Mouse (Mus musculus) liver, postnatal 0 days (tissue): ENCODE measurements around the gene Gata1. TPM values are rescaled to one million over a fixed set of nuclear protein-coding genes. Genes with fewer than 3 reads are reported as not detected.

ENCODE experiments used
- ATAC-seq: fragments of 200-750 bp; cut with Nextera tagmentation; 2 replicates; pipeline ENCODE4 v1.8.0; 2017; ENCODE audit warnings: mild to moderate bottlenecking, moderate library complexity
- DNase-seq: peaks from one replicate; pipeline ENCODE4 v3.0.0-alpha.2; 2016
- H3K27ac ChIP-seq: fragments of 300-500 bp; sonication (generic); 2 replicates; pipeline ENCODE4 v1.5.1; 2014; ENCODE audit warnings: antibody characterized with exemption, moderate library complexity, mild to moderate bottlenecking, low read depth
- H3K27me3 ChIP-seq: fragments of 300-500 bp; sonication (generic); 2 replicates; pipeline ENCODE4 v1.6.1; 2014; ENCODE audit warnings: low read length, control low read depth, mixed read lengths; ENCODE audit not compliant: insufficient read depth
- H3K36me3 ChIP-seq: fragments of 300-500 bp; sonication (generic); replicated peaks from 2 replicates; pipeline ENCODE4 v1.6.1; 2014; ENCODE audit warnings: mild to moderate bottlenecking, control low read depth, low read length, moderate library complexity, mixed read lengths; ENCODE audit not compliant: insufficient read depth
- H3K4me1 ChIP-seq: fragments of 300-500 bp; sonication (generic); 2 replicates; pipeline ENCODE4 v1.6.1; 2014; ENCODE audit warnings: antibody characterized with exemption, mild to moderate bottlenecking, control low read depth; ENCODE audit not compliant: insufficient read depth
- H3K4me2 ChIP-seq: fragments of 300-500 bp; sonication (generic); 2 replicates; pipeline ENCODE4 v1.6.1; 2014; ENCODE audit warnings: low read depth, mild to moderate bottlenecking, low read length, moderate library complexity, mixed read lengths
- H3K4me3 ChIP-seq: fragments of 300-500 bp; sonication (generic); 2 replicates; pipeline ENCODE4 v1.5.1; 2014; ENCODE audit warnings: low read depth, low read length
- H3K9ac ChIP-seq: fragments of 300-500 bp; sonication (generic); replicated peaks from 2 replicates; pipeline ENCODE4 v1.6.1; 2014; ENCODE audit warnings: mild to moderate bottlenecking, moderate library complexity
- H3K9me3 ChIP-seq: fragments of 300-500 bp; sonication (generic); 2 replicates; pipeline ENCODE4 v1.6.1; 2016; ENCODE audit warnings: mild to moderate bottlenecking, control low read depth, low read length, mixed read lengths
- CTCF ChIP-seq: sonication (generic); IDR thresholded peaks from 2 replicates; pipeline ENCODE4 v1.5.1; 2016; ENCODE audit warnings: antibody characterized with exemption, low read depth
- EP300 ChIP-seq: IDR thresholded peaks from 2 replicates; pipeline ENCODE4 v1.6.1; 2016; ENCODE audit warnings: antibody characterized with exemption, low read depth, mild to moderate bottlenecking
- WGBS: fragments of 180-500 bp; shearing (Covaris S2); extraction: QIAGEN DNeasy Blood & Tissue Kit; methylation state at CpG from one replicate; pipeline ENCODE4 v1.1.7; 2014; ENCODE audit not compliant: insufficient replicate concordance; 5-methylcytosine and 5-hydroxymethylcytosine counted together
- polyA plus RNA-seq: library from polyadenylated mRNA; unstranded; fragments of >200 nt; fragmentation: Nextera tagmentation; extraction: Ambion mirVana; gene quantifications from 2 replicates; pipeline ENCODE4 v1.2.1, GENCODE M21; 2015

Gata1 gene
- polyA plus RNA-seq, 1 experiment from 2014 or later, result 43.2 TPM

- H3K4me2 ChIP-seq, result peak overlapping the region; percentile 60; the same call in 1 of the 2 replicates
- ATAC-seq (no peak), DNase-seq (no peak)
- peak overlapping the region; percentile 63 for H3K27ac ChIP-seq
- no peak overlapping the region for H3K4me3 ChIP-seq
- WGBS, result 73% methylated on average over 3 of the region's 3 CpGs
- no peaks in the 10 kb centered on the region for H3K9me3 ChIP-seq
- no peaks in the 10 kb centered on the region for H3K27me3 ChIP-seq
- 0 out of 2 replicates have a peak overlapping the region, but pooled peaks have one; percentile 9 for H3K9ac ChIP-seq
- no peak for TF ChIP-seq EP300
- no peak for TF ChIP-seq CTCF
- no peaks in the 10 kb centered on the region for H3K4me1 ChIP-seq
- no peaks in the 10 kb centered on the region for H3K36me3 ChIP-seq
These were observed 9.0 kb downstream of the Gata1 start for GRCm38 (mm10) chrX:7968899-7969298.

- ATAC-seq, result peak; percentile 63
- Histone ChIP-seq H3K4me2 (peak overlapping the region; percentile 60), H3K9ac (no peak overlapping the region), H3K27me3 (no peaks in the 10 kb centered on the region), H3K4me3 (peak overlapping the region; percentile 61), H3K9me3 (no peaks in the 10 kb centered on the region), H3K27ac (peak overlapping the region; percentile 63), H3K36me3 (no peaks in the 10 kb centered on the region), H3K4me1 (no peaks in the 10 kb centered on the region)
- WGBS, result 43% methylated on average over 8 of the region's 8 CpGs
- TF ChIP-seq CTCF (no peak), EP300 (peak; percentile 84)
- DNase-seq, result peak; percentile 34
These were observed 9.6 kb downstream of the Gata1 start for GRCm38 (mm10) chrX:7968226-7968625.

GRCm38 (mm10) chrX:7967596-7968201, 10.2 kb downstream of the Gata1 start:
- DNase-seq, result peak; percentile 62
- ATAC-seq, result peak; percentile 66
- H3K4me3 ChIP-seq, result peak overlapping the region; percentile 61
- H3K36me3 ChIP-seq, result no peaks in the 10 kb centered on the region
- 49% methylated on average over 8 of the region's 9 CpGs for WGBS
- H3K4me2 ChIP-seq, result peak overlapping the region; percentile 60
- H3K27me3 ChIP-seq, result no peaks in the 10 kb centered on the region
- TF ChIP-seq EP300 (no peak), CTCF (peak; percentile 45)
- no peaks in the 10 kb centered on the region for H3K4me1 ChIP-seq
- no peaks in the 10 kb centered on the region for H3K9me3 ChIP-seq
- peak overlapping the region; percentile 66 for H3K9ac ChIP-seq
- peak overlapping the region; percentile 63 for H3K27ac ChIP-seq

- WGBS, result 41% methylated on average over 4 of the region's 4 CpGs
- Histone ChIP-seq H3K9me3 (no peaks in the 10 kb centered on the region), H3K4me2 (peak overlapping the region; percentile 57), H3K27ac (0 out of 2 replicates have a peak overlapping the region, but pooled peaks have one; percentile 34), H3K4me3 (peak overlapping the region; percentile 61), H3K4me1 (no peaks in the 10 kb centered on the region), H3K9ac (peak overlapping the region; percentile 66), H3K27me3 (no peaks in the 10 kb centered on the region), H3K36me3 (no peaks in the 10 kb centered on the region)
- ATAC-seq (no peak), DNase-seq (no peak)
- TF ChIP-seq CTCF (no peak), EP300 (no peak)
These were observed 11.7 kb downstream of the Gata1 start for GRCm38 (mm10) chrX:7966161-7966560.

GRCm38 (mm10) chrX:7963829-7964626, 13.8 kb downstream of the Gata1 start:
- Histone ChIP-seq H3K27me3 (no peaks in the 10 kb centered on the region), H3K4me1 (no peaks in the 10 kb centered on the region), H3K27ac (no peak overlapping the region), H3K4me3 (peak overlapping the region; percentile 24), H3K4me2 (peak overlapping the region; percentile 58), H3K36me3 (no peaks in the 10 kb centered on the region), H3K9ac (no peak overlapping the region; the same call in 1 of the 2 replicates), H3K9me3 (no peaks in the 10 kb centered on the region)
- 36% methylated on average over 7 of the region's 7 CpGs for WGBS
- DNase-seq (no peak), ATAC-seq (no peak)
- TF ChIP-seq CTCF (no peak), EP300 (no peak)

GRCm38 (mm10) chrX:7958868-7959267, 19.0 kb downstream of the Gata1 start:
- no peaks in the 10 kb centered on the region for H3K27me3 ChIP-seq
- no peak for ATAC-seq
- no peak for DNase-seq
- H3K27ac ChIP-seq, result no peak overlapping the region
- no peaks in the 10 kb centered on the region for H3K36me3 ChIP-seq
- no peak overlapping the region for H3K4me3 ChIP-seq
- no peak overlapping the region for H3K9ac ChIP-seq
- no peaks in the 10 kb centered on the region for H3K9me3 ChIP-seq
- TF ChIP-seq EP300, result no peak
- no peak for TF ChIP-seq CTCF
- no peak overlapping the region for H3K4me2 ChIP-seq
- no peaks in the 10 kb centered on the region for H3K4me1 ChIP-seq
- 89% methylated on average over 9 of the region's 9 CpGs for WGBS
